Mouse (Mus musculus) urinary bladder, postnatal 14 days (tissue): ENCODE data around the gene Mosmo.
A peak's percentile ranks its signal among the peaks of the same experiment; 100 is the strongest.

Source experiments
- DNase-seq: peaks from one replicate; pipeline ENCODE4 v3.0.0; 2021; ENCODE audit warnings: low spot score

Gene Mosmo

DNA sequence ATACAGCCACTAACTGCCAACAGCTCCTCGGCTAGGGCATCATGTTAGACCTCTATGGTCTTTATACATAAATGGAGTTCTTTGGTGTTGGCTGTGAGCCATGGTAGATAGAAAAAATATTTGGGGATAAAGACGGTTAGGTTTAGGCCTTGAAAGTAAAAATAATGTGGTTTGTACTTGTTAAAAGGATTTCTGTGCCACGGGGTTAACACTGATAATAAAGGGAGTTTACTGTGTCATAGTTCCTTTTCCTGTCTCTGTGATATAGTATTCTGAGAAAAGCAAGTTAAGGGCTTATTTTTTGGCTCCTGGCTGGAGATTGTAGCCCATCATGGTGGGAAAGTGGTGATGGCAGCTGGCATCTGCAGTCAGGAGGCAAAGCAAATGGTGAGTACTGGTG lies 26.5 kb downstream of the Mosmo start:
- no peak for DNase-seq

DNA sequence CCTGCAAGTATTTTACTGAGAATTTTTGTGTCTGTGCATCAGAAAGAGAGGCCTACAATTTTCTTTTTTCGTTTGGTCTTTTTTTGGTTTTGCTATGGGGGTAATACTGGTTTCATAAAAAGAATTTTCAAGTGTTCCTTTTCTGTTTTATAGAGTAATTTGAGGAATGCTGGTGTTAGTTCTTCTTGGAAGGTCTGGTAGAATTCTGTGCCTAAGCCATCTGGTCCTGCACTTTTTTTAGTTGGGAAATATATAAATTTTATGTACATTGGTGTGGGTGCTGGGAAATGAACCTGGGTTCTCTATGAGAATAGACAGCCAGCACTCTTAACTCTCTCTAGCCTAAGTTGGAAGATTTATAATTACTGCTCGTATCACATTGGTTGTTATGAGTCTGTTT lies 34.7 kb downstream of the Mosmo start:
- DNase-seq, result no peak

DNA sequence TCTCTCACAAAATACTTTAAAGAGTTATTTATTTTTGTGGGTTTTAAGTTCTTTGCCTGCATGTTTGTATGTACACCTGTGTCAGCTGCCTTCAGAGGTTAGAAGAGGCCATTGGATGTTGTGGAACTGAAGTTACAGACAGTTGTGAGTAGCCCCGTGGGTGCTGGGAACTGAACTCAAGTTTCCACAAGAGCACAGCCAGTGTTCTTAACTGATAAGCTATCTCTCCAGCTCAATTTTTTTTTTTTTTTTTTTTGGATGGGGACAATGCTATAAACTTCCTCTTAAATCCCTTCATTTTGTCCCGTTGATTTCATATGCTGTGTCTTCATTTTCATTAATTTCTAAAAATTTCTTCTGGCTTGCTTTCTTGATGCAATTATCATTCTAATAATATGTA lies 35.8 kb downstream of the Mosmo start:
- DNase-seq, result no peak

GRCm38 (mm10) chr7:120713951-120714350 lies 36.5 kb downstream of the Mosmo start:
- peak; percentile 28 for DNase-seq

GRCm38 (mm10) chr7:120717261-120717660 lies 39.8 kb downstream of the Mosmo start:
- no peak for DNase-seq

DNA sequence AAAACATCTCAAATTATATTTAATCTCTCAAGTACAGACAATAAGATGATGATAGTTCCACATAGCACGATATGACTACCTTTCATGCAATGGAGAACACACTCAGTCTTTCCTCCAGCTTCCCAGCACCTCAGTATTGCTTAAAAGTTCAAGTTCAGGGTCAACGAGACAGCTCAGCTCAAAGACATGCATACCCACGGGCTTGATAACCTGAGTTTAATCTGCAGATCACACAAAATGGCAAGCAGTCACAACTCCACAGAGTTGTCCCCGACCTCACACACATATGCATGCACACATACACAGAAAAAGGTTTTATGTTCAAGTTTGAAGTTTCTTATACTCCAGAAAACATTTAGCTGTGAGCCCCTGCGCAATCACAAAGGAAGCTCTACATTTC lies 43.6 kb downstream of the Mosmo start:
- no peak for DNase-seq

DNA sequence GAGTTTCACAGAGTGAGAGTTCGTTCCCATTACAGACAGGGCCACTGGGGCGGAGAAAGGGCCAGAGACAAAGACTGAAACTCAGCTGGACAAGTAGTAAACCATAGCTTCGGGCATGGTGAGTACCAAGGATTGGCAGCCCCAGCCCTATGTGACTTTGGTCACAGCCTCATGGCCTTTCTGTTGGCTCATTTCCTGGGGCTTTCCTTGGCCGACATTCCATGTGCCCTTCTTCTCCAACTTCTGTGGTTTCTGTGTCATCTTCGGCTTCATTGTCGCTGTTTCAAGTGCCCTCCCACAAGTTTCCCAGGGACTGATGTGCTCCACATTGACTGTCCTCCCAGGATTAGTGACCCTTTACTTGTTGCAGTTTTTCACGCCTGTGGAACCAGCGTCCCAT lies 44.0 kb downstream of the Mosmo start:
- DNase-seq, result no peak

DNA sequence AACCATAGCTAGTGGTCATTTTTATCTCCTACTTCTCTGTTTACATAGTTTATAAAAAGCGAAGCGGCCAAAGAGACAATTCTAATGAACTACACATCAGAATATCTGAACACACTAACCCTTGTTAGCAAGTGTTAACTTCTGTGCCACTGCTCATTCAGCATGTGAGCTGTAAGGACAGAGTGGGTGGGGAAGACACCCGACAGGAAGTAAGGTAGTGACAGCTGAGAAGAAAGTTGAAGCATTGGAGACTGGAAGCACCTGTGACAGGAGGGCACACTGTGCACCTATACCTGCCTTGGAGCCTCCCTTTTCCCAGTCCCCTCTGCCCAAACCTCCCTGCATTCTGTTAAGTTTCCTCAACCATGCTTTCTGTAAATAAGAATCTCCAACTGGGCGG lies 44.6 kb downstream of the Mosmo start:
- DNase-seq, result no peak

- no peak for DNase-seq
These were observed 45.4 kb downstream of the Mosmo start for GRCm38 (mm10) chr7:120722839-120723278.

GRCm38 (mm10) chr7:120727581-120727980 lies 50.2 kb downstream of the Mosmo start:
- peak; percentile 39 for DNase-seq

DNA sequence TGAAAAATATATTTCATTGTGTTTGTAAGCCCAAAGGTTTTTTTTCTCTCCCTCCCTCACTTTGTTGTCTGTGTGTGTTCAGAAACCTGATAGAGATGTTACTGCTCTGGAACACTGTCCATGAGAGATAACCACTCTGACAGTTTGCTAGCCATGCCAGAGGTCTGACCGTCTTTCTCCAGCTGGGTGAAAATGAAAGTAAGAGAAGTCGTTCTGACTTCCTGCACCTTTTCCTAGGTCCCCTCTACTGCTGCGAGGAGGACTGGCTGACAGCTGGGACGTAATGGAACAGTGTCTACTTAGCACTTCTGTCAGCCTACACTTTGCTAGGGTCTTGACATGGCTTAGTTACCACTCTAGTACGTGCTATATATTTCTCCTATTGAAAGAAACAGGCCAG lies 52.2 kb downstream of the Mosmo start:
- DNase-seq, result no peak

- no peak for DNase-seq
These were observed 55.5 kb downstream of the Mosmo start for GRCm38 (mm10) chr7:120732906-120733305.

- DNase-seq, result no peak
These were observed 61.6 kb downstream of the Mosmo start, which contains the start of gene Vwa3a for GRCm38 (mm10) chr7:120739018-120739417. Vwa3a (plus strand) TSS chr7:120739318.

DNA sequence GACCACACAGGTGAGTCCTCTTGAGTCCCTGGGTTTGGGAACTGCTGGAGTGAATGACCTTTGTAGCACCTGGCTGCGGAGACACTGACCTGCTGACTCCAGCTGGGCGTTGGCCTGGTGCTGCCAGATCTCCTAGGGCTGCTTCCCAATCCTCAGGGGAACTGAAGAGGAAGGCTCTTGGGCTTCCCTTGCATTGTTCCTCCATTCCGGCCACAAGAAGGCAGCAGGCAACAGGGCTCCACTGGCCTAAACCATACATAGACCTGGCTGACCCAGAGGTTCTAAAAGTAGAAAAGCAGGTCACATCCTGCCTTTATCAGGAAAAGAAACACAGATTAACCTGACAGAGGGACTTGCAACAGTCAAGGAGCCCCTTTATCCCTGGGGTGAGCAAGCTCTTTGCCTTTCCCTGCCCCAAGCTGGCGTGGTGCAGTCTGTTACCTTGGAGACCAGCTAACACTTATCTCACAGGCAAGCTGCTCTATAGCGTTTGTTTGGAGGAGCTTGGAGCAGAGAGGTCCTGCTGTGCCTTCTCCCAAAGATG lies 62.2 kb downstream of the Mosmo start:
- DNase-seq, result no peak

- no peak for DNase-seq
These were observed 66.2 kb downstream of the Mosmo start for GRCm38 (mm10) chr7:120743366-120744351.

DNA sequence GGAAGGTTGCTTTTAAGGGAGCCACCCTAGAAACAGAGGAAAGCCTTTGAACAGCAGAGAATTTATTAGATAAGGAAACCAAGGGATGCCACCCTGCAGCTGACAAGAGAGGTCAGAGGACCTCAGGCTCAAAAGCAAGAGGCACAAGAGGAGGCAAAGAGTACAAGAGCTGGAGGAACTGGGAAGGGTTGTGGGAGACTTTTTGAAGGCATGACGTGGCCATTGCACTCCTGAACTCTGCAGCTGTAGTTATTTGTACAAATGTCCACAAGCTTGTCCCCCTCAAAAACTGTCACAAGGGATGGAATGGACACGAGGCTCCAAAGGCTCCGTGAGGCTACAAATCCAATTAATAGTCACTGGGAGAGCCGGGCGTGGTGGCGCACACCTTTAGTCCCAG lies 67.2 kb downstream of the Mosmo start:
- DNase-seq, result no peak

GRCm38 (mm10) chr7:120746029-120746428 lies 68.6 kb downstream of the Mosmo start:
- no peak for DNase-seq

DNA sequence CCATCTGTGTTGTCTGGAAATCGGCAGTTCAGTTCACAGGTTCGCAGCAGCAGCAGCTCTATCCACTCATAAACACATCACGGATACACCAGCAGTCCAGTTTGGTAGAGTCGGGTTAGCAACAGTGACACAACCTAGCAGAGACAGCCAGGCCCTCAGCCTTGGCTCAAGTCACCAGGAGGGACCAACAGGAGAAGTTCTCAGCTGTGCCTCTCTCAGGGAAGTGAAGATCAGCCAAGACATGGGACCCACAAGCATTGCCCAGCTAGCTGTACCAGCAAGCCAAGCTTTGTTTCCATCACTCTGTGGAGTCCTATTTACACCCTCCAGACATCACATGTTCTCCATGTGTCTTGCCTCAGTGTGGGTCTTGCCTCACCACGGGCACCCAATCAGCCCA lies 69.4 kb downstream of the Mosmo start:
- DNase-seq, result no peak

DNA sequence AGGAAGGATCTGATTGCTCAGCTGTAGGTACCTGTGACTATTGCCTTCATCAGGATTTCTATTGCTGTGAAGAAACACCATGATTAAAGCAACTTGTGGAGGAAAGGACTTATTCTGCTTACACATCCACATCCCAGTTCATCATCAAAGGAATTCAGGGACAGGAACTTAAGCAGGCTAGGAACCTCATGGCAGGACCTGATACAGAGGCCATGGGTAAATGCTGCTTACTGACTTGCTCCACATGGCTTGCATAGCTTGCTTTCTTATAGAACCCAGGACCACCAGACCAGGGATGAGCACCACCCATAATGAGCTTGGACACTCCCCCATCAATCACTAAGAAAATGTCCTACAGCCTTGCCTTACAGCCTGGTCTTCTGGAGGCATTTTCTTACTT lies 71.1 kb downstream of the Mosmo start:
- no peak for DNase-seq

GRCm38 (mm10) chr7:120751330-120751729 lies 73.9 kb downstream of the Mosmo start:
- DNase-seq, result no peak

- DNase-seq, result no peak
These were observed 74.5 kb downstream of the Mosmo start for GRCm38 (mm10) chr7:120751906-120752305.

GRCm38 (mm10) chr7:120754671-120755070 lies 77.3 kb downstream of the Mosmo start:
- peak; percentile 84 for DNase-seq

- no peak for DNase-seq
These were observed 90.0 kb downstream of the Mosmo start for GRCm38 (mm10) chr7:120767369-120767768.
